Mouse (Mus musculus) stomach, embryonic 14.5 days (tissue): ENCODE results near the gene Arhgef39. TPM values are rescaled to one million over a fixed set of nuclear protein-coding genes. Genes with fewer than 3 reads are reported as not detected.
A peak's percentile ranks its signal among the peaks of the same experiment; 100 is the strongest.

Source experiments
- ATAC-seq: fragments of 200-750 bp; cut with Nextera tagmentation; 2 replicates; pipeline ENCODE4 v1.8.0; 2017; ENCODE audit warnings: low read depth, moderate TSS enrichment; ENCODE audit not compliant: insufficient number of reproducible peaks, insufficient read depth, low FRiP score
- H3K27ac ChIP-seq: fragments of 300-500 bp; sonication (generic); 2 replicates; pipeline ENCODE4 v1.5.1; 2014; ENCODE audit warnings: mild to moderate bottlenecking, low read length, moderate library complexity, mixed read lengths
- H3K27me3 ChIP-seq: fragments of 300-500 bp; sonication (generic); 2 replicates; pipeline ENCODE4 v1.6.1; 2014; ENCODE audit warnings: low read length, control low read depth, mixed read lengths; ENCODE audit not compliant: control insufficient read depth, insufficient read depth
- H3K36me3 ChIP-seq: fragments of 300-500 bp; sonication (generic); 2 replicates; pipeline ENCODE4 v1.6.1; 2014; ENCODE audit warnings: mild to moderate bottlenecking, control low read depth, low read length, moderate library complexity, mixed read lengths; ENCODE audit not compliant: control insufficient read depth, insufficient read depth
- H3K4me1 ChIP-seq: fragments of 300-500 bp; sonication (generic); 2 replicates; pipeline ENCODE4 v1.6.1; 2014; ENCODE audit warnings: low read length, control low read depth, mixed read lengths; ENCODE audit not compliant: control insufficient read depth, insufficient read depth
- H3K4me2 ChIP-seq: fragments of 300-500 bp; sonication (generic); replicated peaks from 2 replicates; pipeline ENCODE4 v1.6.1; 2014; ENCODE audit warnings: low read depth, low read length, control low read depth
- H3K4me3 ChIP-seq: fragments of 300-500 bp; sonication (generic); 2 replicates; pipeline ENCODE4 v1.5.1; 2014; ENCODE audit warnings: low read depth, low read length, control low read depth
- H3K9ac ChIP-seq: fragments of 300-500 bp; sonication (generic); replicated peaks from 2 replicates; pipeline ENCODE4 v1.6.1; 2014; ENCODE audit warnings: low read depth, mild to moderate bottlenecking, control low read depth, low read length, moderate library complexity, mixed read lengths
- H3K9me3 ChIP-seq: fragments of 300-500 bp; sonication (generic); 2 replicates; pipeline ENCODE4 v1.6.1; 2016; ENCODE audit warnings: low read depth, low read length, control low read depth; ENCODE audit not compliant: control insufficient read depth
- WGBS: fragments of 180-500 bp; shearing (Covaris S2); extraction: QIAGEN DNeasy Blood & Tissue Kit; methylation state at CpG from one replicate; pipeline ENCODE4 v1.1.7; 2014; 5-methylcytosine and 5-hydroxymethylcytosine counted together
- polyA plus RNA-seq: library from polyadenylated mRNA; unstranded; fragments of >200 nt; fragmentation: Nextera tagmentation; extraction: Ambion mirVana; gene quantifications from 2 replicates; pipeline ENCODE4 v1.2.1, GENCODE M21; 2014

Arhgef39 gene
- polyA plus RNA-seq, 1 experiment from 2014 or later: 46.8 TPM

DNA sequence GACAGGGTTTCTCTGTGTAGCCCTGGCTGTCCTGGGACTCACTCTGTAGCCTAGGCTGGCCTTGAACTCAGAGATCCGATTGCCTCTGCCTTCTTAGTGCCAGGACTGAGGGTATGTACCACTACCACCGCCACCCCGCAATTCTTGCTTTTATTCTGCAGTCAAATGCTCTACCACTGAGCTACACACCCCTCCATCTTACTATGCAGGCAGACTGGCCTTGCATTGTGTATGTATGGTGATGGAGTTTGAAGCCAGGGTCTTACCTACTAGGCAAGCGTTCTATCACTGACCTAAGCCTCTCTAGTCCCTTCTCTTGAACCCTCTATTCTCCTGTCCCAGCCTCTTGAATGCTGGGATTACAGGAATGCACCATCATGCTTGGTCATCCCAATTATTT lies 13.8 kb upstream of the Arhgef39 start:
- Histone ChIP-seq H3K27me3 (no peaks in the 10 kb centered on the region), H3K9ac (no peak overlapping the region), H3K4me1 (peaks cover 8% of the 10 kb centered on the region), H3K4me3 (no peak overlapping the region), H3K27ac (no peak overlapping the region), H3K9me3 (no peaks in the 10 kb centered on the region), H3K4me2 (no peak overlapping the region), H3K36me3 (peaks cover 15% of the 10 kb centered on the region)
- WGBS: 94% methylated on average over 4 of the region's 4 CpGs
- no peak for ATAC-seq

DNA sequence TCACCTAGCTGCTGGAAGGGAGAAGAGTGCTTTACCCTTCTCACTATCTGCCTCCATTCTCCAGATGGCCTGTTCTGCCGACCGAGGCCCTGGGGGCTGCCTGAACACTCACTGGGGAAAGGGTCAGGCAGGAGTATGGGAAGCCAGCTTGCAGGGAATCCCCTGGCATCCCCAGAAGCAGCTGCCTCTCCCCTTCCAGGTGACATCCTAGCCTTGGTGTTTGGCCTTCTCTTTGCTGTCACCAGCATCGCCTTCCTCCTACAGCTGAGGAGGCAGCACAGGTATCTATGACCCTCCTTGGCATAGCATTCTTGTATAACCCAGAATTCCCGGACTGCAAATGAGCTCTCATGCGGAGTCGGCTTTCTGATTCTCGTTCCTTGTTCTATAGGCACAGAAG lies 13.2 kb upstream of the Arhgef39 start:
- H3K27me3 ChIP-seq: no peaks in the 10 kb centered on the region
- no peak overlapping the region for H3K27ac ChIP-seq
- peaks cover 10% of the 10 kb centered on the region for H3K36me3 ChIP-seq
- no peak overlapping the region for H3K4me2 ChIP-seq
- H3K9me3 ChIP-seq: no peaks in the 10 kb centered on the region
- WGBS: 66% methylated on average over 7 of the region's 7 CpGs
- peaks cover 14% of the 10 kb centered on the region for H3K4me1 ChIP-seq
- no peak for ATAC-seq
- H3K9ac ChIP-seq: no peak overlapping the region
- H3K4me3 ChIP-seq: no peak overlapping the region

DNA sequence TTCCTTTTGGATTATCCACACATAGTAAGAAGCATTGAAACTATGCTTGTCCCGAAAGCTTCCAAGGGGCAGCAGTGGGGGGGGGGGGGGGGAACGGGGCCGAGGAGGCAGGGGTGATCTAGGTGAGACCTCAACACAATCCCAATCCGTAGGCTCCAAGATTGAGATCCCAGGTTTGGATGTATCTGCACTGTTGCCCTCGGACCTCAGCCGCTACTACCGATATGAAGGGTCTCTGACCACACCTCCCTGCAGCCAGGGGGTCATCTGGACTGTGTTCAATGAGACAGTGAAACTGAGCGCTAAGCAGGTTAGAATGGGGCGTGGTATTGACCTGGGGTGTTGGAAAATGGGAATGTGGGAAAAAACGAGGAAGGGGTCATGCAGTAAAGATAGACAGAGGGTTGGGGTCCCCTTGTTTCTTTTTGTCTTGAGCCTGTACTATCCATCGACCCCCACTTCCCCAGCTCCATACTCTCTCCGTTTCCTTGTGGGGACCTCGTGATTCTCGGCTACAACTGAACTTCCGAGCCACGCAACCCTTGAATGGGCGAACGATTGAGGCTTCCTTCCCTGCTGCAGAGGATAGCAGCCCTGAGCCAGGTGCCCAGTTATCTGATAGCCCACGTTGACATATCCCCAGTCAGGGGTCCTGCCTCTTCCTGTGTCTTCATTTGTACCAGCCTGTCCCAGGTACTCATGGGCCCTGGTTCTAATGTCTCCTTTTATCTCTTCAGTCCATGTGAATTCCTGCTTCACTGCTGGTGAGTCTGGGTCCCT lies 12.4 kb upstream of the Arhgef39 start:
- Histone ChIP-seq H3K4me2 (no peak overlapping the region), H3K4me1 (peaks cover 14% of the 10 kb centered on the region), H3K4me3 (no peak overlapping the region), H3K9ac (no peak overlapping the region), H3K9me3 (no peaks in the 10 kb centered on the region), H3K27me3 (no peaks in the 10 kb centered on the region), H3K27ac (no peak overlapping the region), H3K36me3 (peaks cover 7% of the 10 kb centered on the region)
- WGBS: 73% methylated on average over 19 of the region's 19 CpGs
- ATAC-seq: no peak

DNA sequence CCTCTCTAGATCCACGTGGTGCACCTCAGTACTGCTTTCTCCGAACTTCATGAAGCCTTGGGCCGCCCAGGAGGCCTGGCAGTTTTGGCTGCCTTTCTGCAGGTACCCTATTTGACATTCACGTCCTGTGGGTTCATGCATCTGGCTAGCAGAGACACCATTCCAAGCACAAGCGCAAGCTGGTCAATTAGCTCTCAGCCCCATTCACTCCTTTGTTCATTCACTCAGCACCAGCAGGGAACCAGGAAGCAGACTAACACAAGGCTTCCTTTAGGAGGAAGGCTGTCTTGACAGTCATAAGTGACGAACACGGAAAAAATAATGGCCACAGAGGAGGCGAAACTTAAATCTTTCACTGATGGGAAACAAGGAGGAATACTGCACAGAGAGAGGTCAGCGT lies 9.6 kb upstream of the Arhgef39 start:
- Histone ChIP-seq H3K9me3 (no peaks in the 10 kb centered on the region), H3K27ac (peak overlapping the region; percentile 39; the same call in 1 of the 2 replicates), H3K36me3 (no peaks in the 10 kb centered on the region), H3K27me3 (no peaks in the 10 kb centered on the region), H3K4me2 (peak overlapping the region; percentile 86), H3K4me1 (peaks cover 14% of the 10 kb centered on the region), H3K9ac (no peak overlapping the region), H3K4me3 (peak overlapping the region; percentile 40)
- no peak for ATAC-seq
- WGBS: 46% methylated on average over 9 of the region's 9 CpGs

DNA sequence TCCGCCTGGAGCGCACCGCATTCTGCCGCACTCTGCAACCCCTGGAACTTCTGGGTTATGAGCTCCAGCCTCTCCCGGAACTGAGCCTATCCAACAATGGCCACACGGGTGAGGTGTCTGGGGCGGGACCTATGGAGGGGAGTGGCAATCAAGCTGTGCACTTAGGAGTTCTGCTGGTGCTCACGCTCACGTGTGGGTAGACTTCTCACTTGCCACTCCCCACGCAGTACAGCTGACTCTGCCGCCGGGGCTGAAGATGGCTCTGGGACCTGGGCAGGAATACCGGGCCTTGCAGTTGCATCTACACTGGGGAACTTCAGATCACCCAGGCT lies 9.1 kb upstream of the Arhgef39 start:
- no peak overlapping the region; the same call in 1 of the 2 replicates for H3K27ac ChIP-seq
- peak; percentile 78 for ATAC-seq
- WGBS: 4% methylated on average over 13 of the region's 13 CpGs

DNA sequence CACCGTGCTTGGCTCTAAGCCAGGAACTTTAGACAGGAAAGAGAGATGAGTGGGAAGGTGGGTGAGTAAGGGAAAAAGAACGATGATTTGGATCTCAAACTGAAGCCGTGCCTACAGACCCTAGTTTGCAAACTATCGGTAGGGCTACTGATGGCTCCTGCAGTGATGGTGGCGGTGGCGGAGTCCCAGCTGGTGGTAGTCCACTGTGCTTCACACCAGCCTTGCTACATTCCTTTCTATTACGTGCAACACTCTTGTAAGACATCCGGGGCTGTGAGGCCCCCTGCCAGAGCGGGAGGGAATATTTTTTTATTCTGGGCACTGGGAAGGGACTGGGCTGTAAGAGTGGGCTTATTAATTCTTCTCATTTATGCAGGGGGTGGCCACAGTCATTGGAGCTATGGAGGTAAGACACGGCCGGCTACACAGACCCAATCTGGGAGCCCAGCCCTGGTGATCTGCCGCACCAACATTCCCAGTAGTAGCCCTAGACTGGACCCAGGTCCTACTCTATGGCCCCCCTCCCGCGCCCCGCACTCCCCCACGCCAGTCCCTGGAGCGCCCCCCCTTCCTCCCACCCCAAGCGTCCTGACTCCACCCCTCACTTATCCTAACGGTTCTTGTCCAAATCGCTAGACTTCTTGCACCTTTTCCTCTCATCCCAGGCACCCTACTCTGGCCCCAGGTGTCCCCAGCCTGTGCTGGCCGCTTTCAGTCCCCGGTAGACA lies 8.6 kb upstream of the Arhgef39 start:
- H3K4me2 ChIP-seq: peak overlapping the region; percentile 86
- no peaks in the 10 kb centered on the region for H3K27me3 ChIP-seq
- no peaks in the 10 kb centered on the region for H3K9me3 ChIP-seq
- H3K4me3 ChIP-seq: peak overlapping the region; percentile 40
- H3K27ac ChIP-seq: no peak overlapping the region
- 4% methylated on average over 22 of the region's 22 CpGs for WGBS
- H3K4me1 ChIP-seq: peaks cover 14% of the 10 kb centered on the region
- peak; percentile 62 for ATAC-seq
- H3K36me3 ChIP-seq: no peaks in the 10 kb centered on the region
- H3K9ac ChIP-seq: peak overlapping the region; percentile 39; the same call in 1 of the 2 replicates

More for the DNA sequence above, 9.1 kb upstream of the Arhgef39 start:
- no peaks in the 10 kb centered on the region for H3K27me3 ChIP-seq
- H3K4me3 ChIP-seq: peak overlapping the region; percentile 40
- H3K9me3 ChIP-seq: no peaks in the 10 kb centered on the region
- H3K9ac ChIP-seq: peak overlapping the region; percentile 39; the same call in 1 of the 2 replicates
- no peaks in the 10 kb centered on the region for H3K36me3 ChIP-seq
- H3K4me1 ChIP-seq: peaks cover 14% of the 10 kb centered on the region
- H3K4me2 ChIP-seq: peak overlapping the region; percentile 86

DNA sequence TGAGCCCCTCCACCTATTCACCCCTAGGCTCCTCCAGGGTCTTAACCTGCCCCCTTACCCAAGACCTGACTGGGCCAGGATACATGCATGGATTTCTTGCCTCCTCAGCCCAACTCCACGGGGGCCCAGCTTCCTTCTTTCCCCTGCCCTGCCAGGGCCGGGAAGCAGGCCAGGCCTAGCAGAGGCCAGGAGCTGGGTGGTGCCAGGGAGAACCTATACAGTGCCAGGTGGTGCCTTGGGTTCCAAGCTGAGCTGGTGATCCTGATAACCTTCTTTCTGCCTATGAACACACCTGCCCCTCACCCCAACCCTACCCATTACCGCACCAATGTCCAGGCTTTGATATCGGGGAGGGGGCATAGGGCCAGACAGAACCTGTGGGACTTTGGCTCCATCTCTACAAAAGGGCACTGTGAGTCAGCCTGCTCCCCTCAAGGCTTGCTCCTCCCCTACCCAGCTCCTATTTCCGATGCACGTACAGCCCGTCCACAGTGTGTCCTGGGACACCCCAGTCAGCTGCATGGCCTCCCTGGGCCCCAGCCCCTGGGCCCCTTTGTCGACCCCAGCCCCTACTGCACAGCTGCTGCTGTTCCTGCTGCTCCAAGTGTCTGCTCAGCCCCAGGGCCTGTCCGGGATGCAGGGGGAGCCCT lies 7.2 kb upstream of the Arhgef39 start, which contains the start of gene Car9:
Gene Car9 (plus strand): TSS at position 431 of the 650 bp plus-strand sequence.
- Histone ChIP-seq H3K4me1 (peaks cover 14% of the 10 kb centered on the region), H3K9me3 (no peaks in the 10 kb centered on the region), H3K27me3 (no peaks in the 10 kb centered on the region), H3K4me2 (peak within 1 kb of the TSS; percentile 86), H3K4me3 (peak within 1 kb of the TSS; percentile 40; the same call in 1 of the 2 replicates), H3K36me3 (no peaks in the 10 kb centered on the region), H3K27ac (no peak within 1 kb of the TSS), H3K9ac (0 out of 2 replicates have a peak within 1 kb of the TSS, but pooled peaks have one; percentile 39)
- ATAC-seq: no peak; the same call in 1 of the 2 replicates
- WGBS: 56% methylated on average over 9 of the region's 9 CpGs

DNA sequence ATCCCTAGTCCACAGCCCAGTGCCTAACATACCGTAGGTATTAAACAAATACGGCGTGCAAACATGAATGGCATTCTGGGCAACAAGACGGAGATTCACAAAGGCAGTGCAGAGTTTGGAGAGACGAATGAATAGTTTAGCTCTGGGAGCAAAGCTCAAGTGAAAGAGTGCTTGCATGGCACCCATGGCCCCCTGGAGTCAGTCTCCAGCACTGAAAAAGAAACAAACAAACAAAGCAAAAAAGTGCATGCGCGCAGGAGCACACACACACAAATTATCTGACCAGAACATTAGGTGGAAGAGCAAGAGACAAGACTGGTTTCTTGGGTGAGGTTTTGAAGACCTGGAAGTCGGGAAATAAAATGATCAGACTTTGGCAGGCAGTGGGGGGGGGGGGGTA lies 6.6 kb upstream of the Arhgef39 start:
- ATAC-seq: no peak
- peaks cover 14% of the 10 kb centered on the region for H3K4me1 ChIP-seq
- H3K27me3 ChIP-seq: no peaks in the 10 kb centered on the region
- H3K4me3 ChIP-seq: no peak overlapping the region
- no peaks in the 10 kb centered on the region for H3K9me3 ChIP-seq
- WGBS: 78% methylated on average over 8 of the region's 8 CpGs
- no peak overlapping the region for H3K9ac ChIP-seq
- no peaks in the 10 kb centered on the region for H3K36me3 ChIP-seq
- H3K27ac ChIP-seq: no peak overlapping the region
- H3K4me2 ChIP-seq: no peak overlapping the region
